Mouse (Mus musculus) testis, adult 2 months (tissue): ENCODE results near the gene Gse1.

Experiments used
- CTCF ChIP-seq: fragments of 200-500 bp; IDR thresholded peaks from 2 replicates; pipeline ENCODE4 v1.5.1; 2012; ENCODE audit warnings: low read depth, mild to moderate bottlenecking, inconsistent platforms, low read length, moderate library complexity; ENCODE audit not compliant: control insufficient read depth, insufficient read depth, insufficient replicate concordance
- POLR2A ChIP-seq: fragments of 200-500 bp; IDR thresholded peaks from 2 replicates; pipeline ENCODE4 v1.6.1; 2012; ENCODE audit warnings: low read depth, mild to moderate bottlenecking, inconsistent platforms, low read length, moderate library complexity; ENCODE audit not compliant: control insufficient read depth

DNA sequence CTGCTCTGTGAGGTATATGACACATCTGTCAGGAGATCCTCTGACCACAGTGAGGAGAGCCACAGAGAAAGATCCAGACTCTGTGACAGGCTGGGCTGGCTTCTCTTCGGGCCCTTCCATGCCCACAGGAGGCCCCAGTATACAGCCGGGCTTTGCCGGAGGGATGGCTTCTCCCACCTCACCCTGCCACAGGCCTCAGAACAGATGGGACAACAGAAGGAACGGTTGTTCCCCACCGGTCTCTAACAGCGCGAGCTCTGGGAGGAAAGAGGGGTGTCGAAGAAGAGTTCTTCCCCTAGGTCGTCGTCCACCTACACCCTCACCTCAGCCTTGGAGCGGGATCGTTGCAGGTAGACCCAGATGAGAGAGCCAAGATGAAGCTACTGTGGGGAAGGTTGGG is 202.8 kb downstream of the Gse1 start:
- TF ChIP-seq POLR2A, result no peak
- no peak for TF ChIP-seq CTCF
